Mouse (Mus musculus): Measurements from ENCODE around the gene Itfg2. TPM values are rescaled to one million over a fixed set of nuclear protein-coding genes. Genes with fewer than 3 reads are reported as not detected.
"Not testable (repeated sequence)": the region's sequence is repeated elsewhere in the genome, so short reads cannot be mapped to it uniquely, and the experiment has no call there.

Gene Itfg2
- polyA plus RNA-seq, 1 experiment from 2014 or later, result 39.2 TPM

DNA sequence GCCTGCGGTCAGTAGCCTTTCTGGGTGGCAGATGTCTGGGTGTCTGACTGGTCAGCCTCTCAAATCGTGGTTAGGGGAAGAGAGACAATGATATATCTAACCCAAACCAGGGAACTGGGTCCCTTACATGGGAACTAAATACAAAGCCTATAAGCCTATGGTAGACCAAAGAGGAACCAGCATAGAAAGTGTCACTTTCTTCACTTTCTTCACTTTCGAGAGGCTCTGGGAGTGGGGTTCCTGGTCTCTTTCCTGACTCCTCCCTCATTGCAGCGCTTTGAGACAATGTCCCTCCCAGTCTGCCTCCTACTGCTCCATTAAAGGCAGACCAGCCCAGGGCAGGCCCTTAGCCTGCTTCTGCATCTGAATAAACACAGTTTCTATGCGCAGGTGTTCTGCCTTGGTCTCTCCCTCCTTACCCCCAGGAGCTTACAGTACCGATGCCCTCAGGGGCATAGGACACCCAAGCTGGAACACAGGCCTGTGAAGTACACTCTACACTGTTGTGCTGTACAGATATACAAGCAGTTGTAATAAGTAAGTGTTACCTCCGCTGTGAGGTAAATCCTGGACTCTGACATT is 16.1 kb downstream of the Itfg2 start:
- H3K36me3 ChIP-seq, result peaks cover 68% of the 10 kb centered on the region
- H3K27ac ChIP-seq (replicated peaks), result no peak overlapping the region
- H3K9ac ChIP-seq (replicated peaks), result no peak overlapping the region
- no peaks in the 10 kb centered on the region for H3K4me1 ChIP-seq
- ATAC-seq (ENCODE audit: low FRiP score, low read depth), result no peak
- no peak overlapping the region for H3K4me3 ChIP-seq
- H3K4me2 ChIP-seq (replicated peaks), result no peak overlapping the region
- H3K9me3 ChIP-seq, result no peaks in the 10 kb centered on the region
- H3K27me3 ChIP-seq, result no peaks in the 10 kb centered on the region
- WGBS, result 87% methylated on average over 7 of the region's 7 CpGs

DNA sequence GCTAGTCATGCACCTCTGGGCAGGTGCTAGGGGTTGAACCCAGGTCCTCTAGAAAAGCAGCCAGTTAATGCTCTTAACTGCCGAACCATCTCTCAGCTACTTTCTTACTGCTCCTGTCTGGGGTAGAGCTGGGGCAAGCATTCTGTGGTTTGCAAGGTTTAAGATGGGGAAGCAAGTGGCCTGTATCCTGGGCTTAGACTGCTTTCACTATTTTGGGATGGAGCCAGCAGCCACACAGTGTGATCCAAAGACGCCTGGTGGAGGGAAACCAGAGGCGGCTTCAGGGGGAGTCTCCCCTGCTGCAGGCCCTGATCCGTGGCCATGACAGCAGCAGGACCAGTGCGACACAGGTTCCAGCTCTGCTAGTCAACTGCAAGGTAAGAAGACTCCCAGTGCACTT is 20.0 kb downstream of the Itfg2 start:
- Histone ChIP-seq H3K27ac (replicated peaks) (no peak overlapping the region), H3K36me3 (peaks cover 36% of the 10 kb centered on the region), H3K9me3 (no peaks in the 10 kb centered on the region), H3K4me2 (replicated peaks) (no peak overlapping the region), H3K4me3 (no peak overlapping the region), H3K9ac (replicated peaks) (no peak overlapping the region), H3K4me1 (peaks cover 4% of the 10 kb centered on the region), H3K27me3 (no peaks in the 10 kb centered on the region)
- WGBS, result 62% methylated on average over 5 of the region's 5 CpGs
- ATAC-seq (ENCODE audit: low FRiP score, low read depth), result no peak

DNA sequence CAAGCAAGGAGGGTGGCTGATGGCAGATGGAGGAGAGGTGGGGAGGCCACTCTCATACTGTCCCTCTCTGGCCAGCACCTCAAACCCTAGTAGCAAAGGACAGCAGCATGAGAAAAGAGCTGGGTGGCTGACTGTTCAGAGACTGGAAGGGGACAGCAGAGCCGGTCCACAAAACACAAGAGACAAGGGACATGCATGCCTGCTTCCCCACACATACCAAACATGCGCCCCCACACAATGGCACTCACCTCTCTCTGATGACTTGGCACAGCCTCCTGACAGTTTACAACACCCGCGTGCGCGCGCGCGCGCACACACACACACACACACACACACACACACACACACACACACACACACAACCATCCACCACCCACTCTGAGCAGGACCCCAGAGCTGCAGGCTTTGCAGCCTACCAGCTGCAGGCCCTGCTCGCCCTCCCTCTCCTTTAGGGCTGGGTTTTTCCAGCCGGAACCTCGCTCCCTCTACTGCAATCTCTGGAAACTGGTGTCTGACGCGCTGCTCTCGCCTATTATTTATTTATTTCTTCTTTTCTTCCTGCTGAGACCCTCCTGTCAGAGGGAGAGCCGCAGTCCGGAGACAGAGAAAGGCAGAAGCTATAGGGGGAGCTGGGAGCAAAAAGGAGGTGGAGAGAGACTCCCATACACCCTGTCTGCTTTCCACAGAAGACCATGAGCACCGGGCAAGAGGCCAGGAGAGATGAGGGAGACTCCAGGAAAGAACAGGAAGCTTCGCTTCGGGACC is 25.1 kb downstream of the Itfg2 start:
- Histone ChIP-seq H3K4me1 (peaks cover 9% of the 10 kb centered on the region), H3K9me3 (no peaks in the 10 kb centered on the region), H3K9ac (replicated peaks) (no peak overlapping the region), H3K27me3 (no peaks in the 10 kb centered on the region), H3K4me2 (replicated peaks) (peak overlapping the region; percentile 28), H3K4me3 (peak overlapping the region; percentile 3; the same call in 1 of the 2 replicates), H3K27ac (replicated peaks) (peak overlapping the region; percentile 49), H3K36me3 (no peaks in the 10 kb centered on the region)
- 45% methylated on average over 16 of the region's 21 CpGs for WGBS
- peak; percentile 71 for ATAC-seq (ENCODE audit: low FRiP score, low read depth)

DNA sequence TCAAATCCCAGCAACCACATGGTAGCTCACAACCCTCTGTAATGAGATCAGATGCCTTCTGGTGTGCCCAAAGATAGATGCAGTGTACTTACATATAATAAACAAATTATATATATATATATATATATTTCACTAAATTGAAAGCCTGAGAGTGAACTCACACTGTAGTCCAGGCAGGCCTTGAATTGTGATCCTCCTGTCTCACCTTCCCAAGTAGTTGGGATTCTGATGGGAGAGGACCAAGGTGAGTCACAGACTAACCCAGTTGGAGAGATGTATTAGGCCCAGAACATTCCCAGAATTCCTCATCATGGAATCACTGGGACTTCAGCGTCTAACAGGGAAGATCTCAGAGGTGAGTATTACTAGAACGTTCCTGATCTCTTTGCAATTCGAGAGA is 25.7 kb downstream of the Itfg2 start, which contains the start of gene Nrip2:
Nrip2 (plus strand) TSS at position 301 of the 400 bp plus-strand sequence.
- 67% methylated on average over 3 of the region's 3 CpGs for WGBS
- Histone ChIP-seq H3K9ac (replicated peaks) (no peak within 1 kb of the TSS), H3K27me3 (no peaks in the 10 kb centered on the region), H3K4me2 (replicated peaks) (peak within 1 kb of the TSS; percentile 28), H3K9me3 (no peaks in the 10 kb centered on the region), H3K27ac (replicated peaks) (peak within 1 kb of the TSS; percentile 49), H3K36me3 (no peaks in the 10 kb centered on the region), H3K4me1 (peaks cover 9% of the 10 kb centered on the region), H3K4me3 (peak within 1 kb of the TSS; percentile 3; the same call in 1 of the 2 replicates)
- no peak for ATAC-seq (ENCODE audit: low FRiP score, low read depth)

DNA sequence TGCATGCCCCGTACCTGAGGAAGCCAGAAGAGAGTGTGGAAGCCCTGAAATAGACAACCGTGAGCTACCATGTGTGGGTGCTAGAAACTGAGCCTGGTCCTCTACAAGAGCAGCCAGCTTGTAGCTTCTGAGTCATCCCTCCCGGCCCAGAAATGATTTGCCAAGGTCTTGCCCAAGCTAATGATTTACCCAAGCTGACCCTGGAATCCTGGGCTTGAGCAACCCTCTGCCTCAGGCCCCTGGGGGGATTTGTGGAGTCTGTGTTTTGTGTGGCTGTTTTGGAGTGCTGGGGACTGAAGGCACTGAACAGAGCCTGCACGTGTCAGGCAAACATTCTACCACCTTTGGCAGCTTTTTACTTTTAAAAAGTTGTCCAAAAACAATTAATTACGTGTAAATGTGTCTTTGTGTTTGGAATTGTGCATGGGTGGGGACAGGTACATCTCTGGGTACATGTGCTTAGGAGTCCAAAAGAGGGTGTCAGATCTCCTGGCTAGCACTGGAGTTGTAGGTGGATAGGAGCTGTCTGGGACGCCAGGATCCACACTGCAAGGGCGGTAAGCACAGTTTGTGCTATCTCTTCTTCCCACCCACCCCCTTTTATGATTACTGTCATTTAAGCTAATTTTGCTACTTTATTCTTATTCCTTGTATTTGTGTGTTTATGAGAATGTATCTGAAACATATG is 27.0 kb downstream of the Itfg2 start:
- no peak overlapping the region for H3K4me2 ChIP-seq (replicated peaks)
- no peaks in the 10 kb centered on the region for H3K36me3 ChIP-seq
- peaks cover 9% of the 10 kb centered on the region for H3K4me1 ChIP-seq
- no peak overlapping the region for H3K27ac ChIP-seq (replicated peaks)
- H3K9ac ChIP-seq (replicated peaks), result no peak overlapping the region
- 87% methylated on average over 7 of the region's 7 CpGs for WGBS
- ATAC-seq (ENCODE audit: low FRiP score, low read depth), result no peak
- H3K4me3 ChIP-seq, result no peak overlapping the region
- H3K27me3 ChIP-seq, result no peaks in the 10 kb centered on the region
- no peaks in the 10 kb centered on the region for H3K9me3 ChIP-seq

DNA sequence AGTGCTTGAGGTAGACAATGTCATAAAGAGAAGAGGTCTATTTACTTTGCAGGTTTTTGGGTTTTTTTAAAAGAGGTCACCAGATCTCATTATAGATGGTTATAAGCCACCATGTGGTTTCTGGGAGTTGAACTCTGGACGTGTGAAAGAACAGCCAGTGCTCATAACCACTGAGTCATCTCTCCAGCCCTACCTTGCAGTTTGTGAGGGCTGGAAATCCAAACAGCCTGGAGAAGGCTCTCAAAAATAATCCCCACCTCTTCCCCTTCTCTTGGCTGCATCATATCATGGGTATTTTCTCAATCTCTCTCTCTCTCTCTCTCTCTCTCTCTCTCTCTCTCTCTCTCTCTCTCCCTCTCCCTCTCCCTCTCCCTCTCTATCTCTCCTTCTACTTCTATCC is 34.0 kb downstream of the Itfg2 start:
- Histone ChIP-seq H3K27me3 (no peaks in the 10 kb centered on the region), H3K4me1 (0 out of 2 replicates have a peak, but pooled peaks cover 4% of the 10 kb centered on the region)

DNA sequence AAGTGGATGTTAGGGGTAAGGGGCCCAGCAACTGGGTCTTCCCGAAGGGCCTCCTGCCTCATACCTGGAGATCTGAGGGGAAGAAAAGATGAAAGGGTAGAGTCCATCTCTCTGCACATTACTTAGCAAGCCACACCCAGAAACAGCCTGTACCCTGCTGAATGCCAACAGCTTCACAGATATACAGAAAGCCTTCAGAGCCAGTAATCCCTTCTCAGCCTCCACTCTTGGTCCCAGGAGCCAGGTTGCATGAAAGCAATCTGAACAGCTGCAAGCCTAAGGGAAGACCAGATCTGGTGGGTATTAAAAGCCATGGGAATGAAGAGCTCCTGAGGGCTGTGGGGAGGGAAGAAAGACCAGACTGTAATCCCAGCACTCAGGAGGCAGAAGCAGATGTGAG is 35.5 kb downstream of the Itfg2 start:
- Histone ChIP-seq H3K4me2 (replicated peaks) (no peak overlapping the region), H3K27ac (replicated peaks) (no peak overlapping the region), H3K9me3 (no peaks in the 10 kb centered on the region), H3K9ac (replicated peaks) (no peak overlapping the region), H3K4me1 (0 out of 2 replicates have a peak, but pooled peaks cover 4% of the 10 kb centered on the region), H3K36me3 (no peaks in the 10 kb centered on the region), H3K4me3 (no peak overlapping the region), H3K27me3 (no peaks in the 10 kb centered on the region)
- no peak for ATAC-seq (ENCODE audit: low FRiP score, low read depth)
- WGBS, result 85% methylated on average over 1 of the region's 1 CpGs

More for the DNA sequence above, 34.0 kb downstream of the Itfg2 start:
- H3K9ac ChIP-seq (replicated peaks), result no peak overlapping the region
- no peak overlapping the region for H3K4me2 ChIP-seq (replicated peaks)
- no peak overlapping the region for H3K4me3 ChIP-seq
- no peaks in the 10 kb centered on the region for H3K9me3 ChIP-seq
- ATAC-seq (ENCODE audit: low FRiP score, low read depth), result no peak
- H3K27ac ChIP-seq (replicated peaks), result no peak overlapping the region
- H3K36me3 ChIP-seq, result no peaks in the 10 kb centered on the region
- WGBS, result 59% methylated on average over 1 of the region's 1 CpGs

DNA sequence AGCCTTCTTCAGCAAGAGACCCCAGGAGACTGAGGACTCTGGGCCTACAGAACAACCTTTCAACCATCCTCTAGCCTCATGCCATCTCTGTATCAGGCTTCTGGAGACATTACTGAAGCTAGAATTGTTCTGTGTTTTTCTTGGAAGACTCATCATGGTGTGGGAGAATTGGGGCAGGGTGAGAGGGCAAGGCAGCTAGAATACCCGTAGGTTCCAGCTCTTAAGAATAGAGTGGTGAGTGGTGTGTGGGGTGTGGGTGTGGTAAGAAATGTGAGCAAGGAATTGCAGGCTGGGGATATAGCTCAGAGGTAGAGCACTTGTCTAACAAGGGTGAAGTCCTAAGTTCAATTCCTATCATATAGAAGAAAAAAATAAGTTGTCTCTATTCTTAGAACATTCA is 39.7 kb downstream of the Itfg2 start:
- 0 out of 2 replicates have a peak, but pooled peaks cover 4% of the 10 kb centered on the region for H3K4me1 ChIP-seq
- H3K27me3 ChIP-seq, result no peaks in the 10 kb centered on the region
- no peaks in the 10 kb centered on the region for H3K9me3 ChIP-seq
- no peak overlapping the region for H3K4me2 ChIP-seq (replicated peaks)
- H3K36me3 ChIP-seq, result no peaks in the 10 kb centered on the region
- H3K9ac ChIP-seq (replicated peaks), result no peak overlapping the region
- 91% methylated on average over 1 of the region's 1 CpGs for WGBS
- H3K4me3 ChIP-seq, result no peak overlapping the region
- no peak overlapping the region for H3K27ac ChIP-seq (replicated peaks)
- no peak for ATAC-seq (ENCODE audit: low FRiP score, low read depth)

DNA sequence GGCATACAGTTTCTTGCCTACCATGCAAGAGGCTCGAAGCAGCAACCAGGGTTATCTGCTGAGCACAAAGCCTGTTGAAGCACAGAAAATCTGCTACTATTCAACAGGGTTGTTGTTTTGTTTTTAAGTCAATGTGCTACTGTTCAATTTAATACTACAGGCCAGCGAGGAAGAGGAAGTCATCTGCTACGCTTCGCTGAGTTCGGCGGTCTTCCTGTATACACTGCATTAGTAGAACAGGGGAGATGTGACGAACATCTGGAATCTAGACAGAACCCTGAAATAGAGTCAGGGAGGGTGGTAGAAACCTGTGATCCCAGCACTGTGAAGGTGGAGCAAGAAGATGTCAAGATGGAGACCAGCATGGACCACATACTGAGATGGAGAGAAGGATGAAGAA is 41.0 kb downstream of the Itfg2 start:
- Histone ChIP-seq H3K9me3 (no peaks in the 10 kb centered on the region), H3K36me3 (no peaks in the 10 kb centered on the region), H3K4me2 (replicated peaks) (no peak overlapping the region), H3K27ac (replicated peaks) (no peak overlapping the region), H3K9ac (replicated peaks) (no peak overlapping the region), H3K4me3 (no peak overlapping the region), H3K4me1 (0 out of 2 replicates have a peak, but pooled peaks cover 4% of the 10 kb centered on the region), H3K27me3 (no peaks in the 10 kb centered on the region)
- no peak for ATAC-seq (ENCODE audit: low FRiP score, low read depth)
- 77% methylated on average over 7 of the region's 7 CpGs for WGBS

DNA sequence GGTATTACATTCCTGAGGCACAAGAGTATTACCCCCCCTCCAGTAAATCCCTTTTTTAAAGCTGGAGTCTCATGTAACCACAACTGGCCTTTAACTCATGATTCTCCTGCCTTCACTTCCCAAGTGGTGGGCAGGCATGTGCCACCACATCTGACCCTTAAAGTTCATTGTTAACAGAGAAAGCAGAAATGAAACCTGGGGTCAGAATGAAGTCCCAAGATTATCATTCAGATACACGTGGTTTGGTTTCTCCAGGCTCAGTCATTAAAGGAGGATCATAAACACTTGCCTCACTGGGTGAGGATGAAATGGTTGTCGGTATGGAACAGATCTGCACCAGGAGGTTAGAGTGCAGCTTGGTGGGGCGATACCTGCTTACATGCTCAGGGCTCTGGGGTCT is 43.5 kb downstream of the Itfg2 start:
- no peak for ATAC-seq (ENCODE audit: low FRiP score, low read depth)
- Histone ChIP-seq H3K4me3 (no peak overlapping the region), H3K9ac (replicated peaks) (no peak overlapping the region), H3K9me3 (no peaks in the 10 kb centered on the region), H3K4me1 (no peaks in the 10 kb centered on the region), H3K27me3 (no peaks in the 10 kb centered on the region), H3K27ac (replicated peaks) (no peak overlapping the region), H3K36me3 (peaks cover 8% of the 10 kb centered on the region; the same call in 1 of the 2 replicates), H3K4me2 (replicated peaks) (no peak overlapping the region)
- WGBS, result 77% methylated on average over 3 of the region's 3 CpGs

DNA sequence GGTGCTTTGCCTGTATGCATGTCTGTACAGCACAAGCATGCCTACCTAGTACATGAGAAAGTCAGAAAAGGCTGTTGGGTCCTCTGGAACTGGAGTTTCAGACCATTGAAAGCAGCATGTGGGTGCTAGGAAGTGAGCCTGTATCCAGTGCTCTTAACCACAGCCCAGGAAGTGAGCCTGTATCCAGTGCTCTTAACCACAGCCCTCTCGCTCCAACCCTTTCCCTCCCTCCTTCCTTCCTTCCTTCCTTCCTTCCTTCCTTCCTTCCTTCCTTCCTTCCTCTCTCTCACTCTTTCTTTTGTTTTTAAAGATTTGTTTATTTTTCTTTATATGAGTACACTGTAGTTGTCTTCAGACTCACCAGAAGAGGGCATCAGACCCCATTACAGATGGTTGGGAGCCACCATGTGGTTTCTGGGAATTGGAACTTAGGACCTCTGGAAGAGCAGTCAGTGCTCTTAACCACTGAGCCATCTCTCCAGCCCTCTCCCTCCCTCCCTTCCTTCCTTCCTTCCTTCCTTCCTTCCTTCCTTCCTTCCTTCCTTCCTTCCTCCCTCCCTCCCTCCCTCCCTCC is 44.0 kb downstream of the Itfg2 start:
- not testable (repeated sequence) for H3K27me3 ChIP-seq; H3K4me3 ChIP-seq; H3K4me1 ChIP-seq; H3K4me2 ChIP-seq (replicated peaks); H3K9ac ChIP-seq (replicated peaks); H3K9me3 ChIP-seq; H3K27ac ChIP-seq (replicated peaks); ATAC-seq (ENCODE audit: low FRiP score, low read depth)
- H3K36me3 ChIP-seq, result peaks cover 11% of the 10 kb centered on the region; the same call in 1 of the 2 replicates
- 80% methylated on average over 1 of the region's 1 CpGs for whole genome bisulfite sequencing

DNA sequence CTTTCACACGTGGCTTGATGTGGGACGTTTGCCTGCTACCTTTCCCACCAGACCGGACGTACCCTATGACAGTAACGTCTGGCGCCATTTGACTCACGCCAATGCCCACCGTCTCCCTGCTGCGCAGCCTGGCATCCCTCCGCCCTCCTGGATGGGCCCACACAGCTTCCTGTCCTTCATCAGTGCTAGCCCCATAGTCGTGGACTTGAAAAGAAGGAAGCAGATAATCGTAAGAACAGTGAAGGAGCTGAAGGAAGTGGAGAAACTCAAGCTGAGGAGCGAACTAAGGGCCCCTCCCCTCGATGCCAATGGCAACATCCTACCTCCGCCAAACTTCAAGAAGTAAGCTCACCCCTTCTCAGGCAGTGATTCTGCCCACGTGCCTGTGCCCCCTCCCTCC is 45.1 kb downstream of the Itfg2 start:
- Histone ChIP-seq H3K27me3 (no peaks in the 10 kb centered on the region), H3K4me3 (no peak overlapping the region), H3K9ac (replicated peaks) (no peak overlapping the region), H3K9me3 (no peaks in the 10 kb centered on the region), H3K4me1 (peaks cover 7% of the 10 kb centered on the region), H3K36me3 (peaks cover 12% of the 10 kb centered on the region; the same call in 1 of the 2 replicates), H3K4me2 (replicated peaks) (no peak overlapping the region), H3K27ac (replicated peaks) (no peak overlapping the region)
- no peak for ATAC-seq (ENCODE audit: low FRiP score, low read depth)
- 86% methylated on average over 16 of the region's 16 CpGs for WGBS
